Mouse (Mus musculus) adrenal gland, adult 10 weeks (tissue): Measurements from ENCODE around the gene Smcp. TPM values are rescaled to one million over a fixed set of nuclear protein-coding genes. Genes with fewer than 3 reads are reported as not detected.

Experiments used
- polyA plus RNA-seq: library from polyadenylated mRNA; stranded (reverse); fragments of 350-450 nt; fragmentation: Illumina TruSeq; extraction: RNeasy Lipid Tissue Mini Kit (QIAGEN cat#74804); gene quantifications from one replicate; pipeline ENCODE4 v1.2.3, GENCODE M21; 2014; ENCODE audit warnings: low read depth, low replicate concordance

Smcp gene
- polyA plus RNA-seq: not detected

GRCm38 (mm10) chr3:92588858-92589257, at the start of gene Smcp:
Gene Smcp, minus strand, starts transcription at chr3:92588997.

GRCm38 (mm10) chr3:92621560-92621959, 32.8 kb upstream of the Smcp start, which contains the start of gene Lce6a:
Gene Lce6a, minus strand, starts transcription at chr3:92621660.

GRCm38 (mm10) chr3:92607392-92607791, 18.6 kb upstream of the Smcp start, which contains the start of gene 2210017I01Rik:
Gene 2210017I01Rik, minus strand, starts transcription at chr3:92607492.

GRCm38 (mm10) chr3:92573449-92574041, 15.3 kb downstream of the Smcp start, which contains the start of gene Ivl:
Gene Ivl, minus strand, starts transcription at chr3:92573735.

GRCm38 (mm10) chr3:92534411-92534810, 54.4 kb downstream of the Smcp start, which contains the start of gene 2310046K23Rik:
Gene 2310046K23Rik, minus strand, starts transcription at chr3:92534511.

Other genes with a start within 250 kb of the Smcp start
- not detected for gene Sprr2d, start 249.9 kb downstream of the Smcp start, polyA plus RNA-seq
- not detected for gene Sprr2e, start 236.9 kb downstream of the Smcp start, polyA plus RNA-seq
- gene Sprr2f, start 223.8 kb downstream of the Smcp start, polyA plus RNA-seq: not detected
- gene Sprr2h, start 203.3 kb downstream of the Smcp start, polyA plus RNA-seq: not detected
- gene Sprr2i, start 181.0 kb downstream of the Smcp start, polyA plus RNA-seq: not detected
- gene Sprr2j-ps, start 170.9 kb downstream of the Smcp start, polyA plus RNA-seq: not detected
- 10.1 TPM for gene Gm9774, start 159.6 kb downstream of the Smcp start, polyA plus RNA-seq
- not detected for gene Sprr2k, start 156.4 kb downstream of the Smcp start, polyA plus RNA-seq
- gene Sprr1b, start 150.2 kb downstream of the Smcp start, polyA plus RNA-seq: not detected
- gene Sprr3, start 130.3 kb downstream of the Smcp start, polyA plus RNA-seq: not detected
- not detected for gene Sprr1a, start 103.1 kb downstream of the Smcp start, polyA plus RNA-seq
- not detected for gene Sprr4, start 88.5 kb downstream of the Smcp start, polyA plus RNA-seq
- not detected for gene 2310046K23Rik, start 54.5 kb downstream of the Smcp start, polyA plus RNA-seq
- not detected for gene Ivl, start 15.3 kb downstream of the Smcp start, polyA plus RNA-seq
- gene 2210017I01Rik, start 18.5 kb upstream of the Smcp start, polyA plus RNA-seq: not detected
- not detected for gene Lce6a, start 32.7 kb upstream of the Smcp start, polyA plus RNA-seq
- not detected for gene Lce1a1, start 59.3 kb upstream of the Smcp start, polyA plus RNA-seq
- not detected for gene Lce1b, start 67.9 kb upstream of the Smcp start, polyA plus RNA-seq
- not detected for gene Lce1a2, start 81.3 kb upstream of the Smcp start, polyA plus RNA-seq
- gene Lce1c, start 90.2 kb upstream of the Smcp start, polyA plus RNA-seq: not detected
- not detected for gene Lce1d, start 98.2 kb upstream of the Smcp start, polyA plus RNA-seq
- gene Lce1e, start 120.1 kb upstream of the Smcp start, polyA plus RNA-seq: not detected
- not detected for gene Lce1f, start 131.4 kb upstream of the Smcp start, polyA plus RNA-seq
- not detected for gene Gm38119, start 150.1 kb upstream of the Smcp start, polyA plus RNA-seq
- gene Lce1g, start 163.3 kb upstream of the Smcp start, polyA plus RNA-seq: not detected
- not detected for gene Lce1h, start 176.1 kb upstream of the Smcp start, polyA plus RNA-seq
- not detected for gene Lce1i, start 189.9 kb upstream of the Smcp start, polyA plus RNA-seq
- not detected for gene Lce1j, start 201.5 kb upstream of the Smcp start, polyA plus RNA-seq
- gene Lce1k, start 218.9 kb upstream of the Smcp start, polyA plus RNA-seq: not detected
- gene Kprp, start 238.2 kb upstream of the Smcp start, polyA plus RNA-seq: not detected